Comparison of ENCODE assay signal across 1 mouse cellular context in genomic region chr4:134000466-134001438, GRCm38 (mm10).
TF ChIP-seq lines count a peak whose summit lies in the region.

Dhdds (minus strand) TSS chr4:134000918.

TF ChIP-seq in CH12.LX, 34 proteins besides CTCF, POLR2A, EP300 and RAD21 (continued from another document):
- TF ChIP-seq IRF4 (IDR thresholded peaks at IDR 0.05; ENCODE audit: low read depth, low read length) (0 out of 2 replicates have a peak, but pooled peaks have one; percentile 11), KAT2A (IDR thresholded peaks at IDR 0.05; ENCODE audit: insufficient replicate concordance, low read length) (peak; percentile 56; the same call in 1 of the 2 replicates), MEF2A (IDR thresholded peaks at IDR 0.05; ENCODE audit: borderline replicate concordance, low read depth, low read length) (0 out of 2 replicates have a peak, but pooled peaks have one; percentile 45), ZKSCAN1 (IDR thresholded peaks at IDR 0.05; ENCODE audit: borderline replicate concordance, low read depth, low read length) (no peak), NRF1 (IDR thresholded peaks at IDR 0.05; ENCODE audit: low read depth, low read length) (0 out of 2 replicates have a peak, but pooled peaks have one; percentile 16), ZNF384 (IDR thresholded peaks at IDR 0.05; ENCODE audit: low read depth, low read length) (no peak), TBP (conservative IDR thresholded peaks at IDR 0.05; ENCODE audit: low read depth, low read length) (no peak), USF2 (conservative IDR thresholded peaks at IDR 0.05; ENCODE audit: low read depth, low read length) (no peak), CHD1 (IDR thresholded peaks at IDR 0.05; ENCODE audit: low read depth, low read length) (no peak)
TF ChIP-seq in CH12.LX: peak in this region for 13.
